Mouse (Mus musculus) liver, postnatal 0 days (tissue): ENCODE measurements around the gene Eif3b. TPM values are rescaled to one million over a fixed set of nuclear protein-coding genes. Genes with fewer than 3 reads are reported as not detected.
"Not testable (repeated sequence)": the region's sequence is repeated elsewhere in the genome, so short reads cannot be mapped to it uniquely, and the experiment has no call there.

Experiments
- ATAC-seq: fragments of 200-750 bp; cut with Nextera tagmentation; 2 replicates; pipeline ENCODE4 v1.8.0; 2017; ENCODE audit warnings: mild to moderate bottlenecking, moderate library complexity
- DNase-seq: peaks from one replicate; pipeline ENCODE4 v3.0.0-alpha.2; 2016
- H3K27ac ChIP-seq: fragments of 300-500 bp; sonication (generic); 2 replicates; pipeline ENCODE4 v1.5.1; 2014; ENCODE audit warnings: antibody characterized with exemption, moderate library complexity, mild to moderate bottlenecking, low read depth
- H3K27me3 ChIP-seq: fragments of 300-500 bp; sonication (generic); 2 replicates; pipeline ENCODE4 v1.6.1; 2014; ENCODE audit warnings: low read length, control low read depth, mixed read lengths; ENCODE audit not compliant: insufficient read depth
- H3K36me3 ChIP-seq: fragments of 300-500 bp; sonication (generic); replicated peaks from 2 replicates; pipeline ENCODE4 v1.6.1; 2014; ENCODE audit warnings: mild to moderate bottlenecking, control low read depth, low read length, moderate library complexity, mixed read lengths; ENCODE audit not compliant: insufficient read depth
- H3K4me1 ChIP-seq: fragments of 300-500 bp; sonication (generic); 2 replicates; pipeline ENCODE4 v1.6.1; 2014; ENCODE audit warnings: antibody characterized with exemption, mild to moderate bottlenecking, control low read depth; ENCODE audit not compliant: insufficient read depth
- H3K4me2 ChIP-seq: fragments of 300-500 bp; sonication (generic); 2 replicates; pipeline ENCODE4 v1.6.1; 2014; ENCODE audit warnings: low read depth, mild to moderate bottlenecking, low read length, moderate library complexity, mixed read lengths
- H3K4me3 ChIP-seq: fragments of 300-500 bp; sonication (generic); 2 replicates; pipeline ENCODE4 v1.5.1; 2014; ENCODE audit warnings: low read depth, low read length
- H3K9ac ChIP-seq: fragments of 300-500 bp; sonication (generic); replicated peaks from 2 replicates; pipeline ENCODE4 v1.6.1; 2014; ENCODE audit warnings: mild to moderate bottlenecking, moderate library complexity
- H3K9me3 ChIP-seq: fragments of 300-500 bp; sonication (generic); 2 replicates; pipeline ENCODE4 v1.6.1; 2016; ENCODE audit warnings: mild to moderate bottlenecking, control low read depth, low read length, mixed read lengths
- CTCF ChIP-seq: sonication (generic); IDR thresholded peaks from 2 replicates; pipeline ENCODE4 v1.5.1; 2016; ENCODE audit warnings: antibody characterized with exemption, low read depth
- EP300 ChIP-seq: IDR thresholded peaks from 2 replicates; pipeline ENCODE4 v1.6.1; 2016; ENCODE audit warnings: antibody characterized with exemption, low read depth, mild to moderate bottlenecking
- WGBS: fragments of 180-500 bp; shearing (Covaris S2); extraction: QIAGEN DNeasy Blood & Tissue Kit; methylation state at CpG from one replicate; pipeline ENCODE4 v1.1.7; 2014; ENCODE audit not compliant: insufficient replicate concordance; 5-methylcytosine and 5-hydroxymethylcytosine counted together
- polyA plus RNA-seq: library from polyadenylated mRNA; unstranded; fragments of >200 nt; fragmentation: Nextera tagmentation; extraction: Ambion mirVana; gene quantifications from 2 replicates; pipeline ENCODE4 v1.2.1, GENCODE M21; 2015

Gene Eif3b
- polyA plus RNA-seq, 1 experiment from 2014 or later, result 35.5 TPM

DNA sequence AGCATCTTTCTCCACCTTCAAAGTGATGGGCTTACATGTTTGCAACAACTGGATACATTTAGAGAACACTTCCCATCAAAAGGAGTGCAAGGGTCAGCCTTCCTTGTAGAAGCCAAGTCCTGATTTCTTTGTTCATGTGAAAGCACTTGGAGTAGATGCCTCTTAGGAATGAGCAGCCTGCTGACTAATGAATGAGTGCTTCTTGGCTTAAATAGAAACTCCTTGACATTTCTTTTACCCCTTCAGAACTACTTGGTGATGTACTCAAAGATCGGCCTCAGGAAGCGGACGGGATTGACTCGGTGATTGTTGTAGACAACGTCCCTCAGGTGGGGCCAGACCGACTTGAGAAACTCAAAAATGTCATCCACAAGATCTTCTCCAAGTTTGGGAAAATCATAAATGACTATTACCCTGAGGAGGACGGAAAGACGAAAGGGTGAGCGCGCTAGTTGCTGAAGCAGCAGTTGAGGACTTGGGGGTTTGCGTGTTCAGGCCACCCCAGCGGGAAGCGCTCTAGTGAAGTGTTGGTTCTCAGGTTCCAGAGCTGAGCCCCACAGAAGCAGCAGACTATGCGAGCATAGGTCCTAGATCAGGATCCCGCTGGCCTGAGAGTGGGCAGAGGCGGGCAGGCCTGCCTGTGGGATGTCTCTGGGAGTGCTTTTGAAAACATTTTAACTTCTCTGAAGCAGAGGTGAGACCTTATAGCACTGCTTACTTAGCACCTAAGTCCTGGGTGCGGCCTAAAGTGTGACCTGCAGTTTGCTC is 6.1 kb downstream of the Eif3b start:
- Histone ChIP-seq H3K36me3 (peaks cover 48% of the 10 kb centered on the region), H3K4me3 (no peak overlapping the region), H3K27ac (no peak overlapping the region), H3K9me3 (no peaks in the 10 kb centered on the region), H3K4me2 (no peak overlapping the region), H3K4me1 (peaks cover 14% of the 10 kb centered on the region), H3K27me3 (no peaks in the 10 kb centered on the region), H3K9ac (no peak overlapping the region)
- 92% methylated on average over 17 of the region's 17 CpGs for WGBS
- no peak for TF ChIP-seq EP300
- no peak for TF ChIP-seq CTCF
- DNase-seq, result no peak
- ATAC-seq, result no peak

DNA sequence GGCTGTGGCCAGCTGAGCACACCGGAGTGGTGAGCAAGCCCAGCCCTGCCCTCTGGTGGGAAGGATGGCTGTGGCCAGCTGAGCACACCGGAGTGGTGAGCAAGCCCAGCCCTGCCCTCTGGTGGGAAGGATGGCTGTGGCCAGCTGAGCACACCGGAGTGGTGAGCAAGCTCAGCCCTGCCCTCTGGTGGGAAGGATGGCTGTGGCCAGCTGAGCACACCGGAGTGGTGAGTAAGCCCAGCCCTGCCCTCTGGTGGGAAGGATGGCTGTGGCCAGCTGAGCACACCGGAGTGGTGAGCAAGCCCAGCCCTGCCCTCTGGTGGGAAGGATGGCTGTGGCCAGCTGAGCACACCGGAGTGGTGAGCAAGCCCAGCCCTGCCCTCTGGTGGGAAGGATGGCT is 20.0 kb downstream of the Eif3b start:
- H3K27me3 ChIP-seq, H3K4me1 ChIP-seq, H3K9me3 ChIP-seq, ATAC-seq, H3K4me2 ChIP-seq, H3K27ac ChIP-seq, H3K4me3 ChIP-seq, H3K9ac ChIP-seq: not testable (repeated sequence)
- WGBS, result 50% methylated on average over 1 of the region's 6 CpGs
- peak; percentile 64 for TF ChIP-seq CTCF
- peaks cover 78% of the 10 kb centered on the region for H3K36me3 ChIP-seq
- peak; percentile 38 for DNase-seq

DNA sequence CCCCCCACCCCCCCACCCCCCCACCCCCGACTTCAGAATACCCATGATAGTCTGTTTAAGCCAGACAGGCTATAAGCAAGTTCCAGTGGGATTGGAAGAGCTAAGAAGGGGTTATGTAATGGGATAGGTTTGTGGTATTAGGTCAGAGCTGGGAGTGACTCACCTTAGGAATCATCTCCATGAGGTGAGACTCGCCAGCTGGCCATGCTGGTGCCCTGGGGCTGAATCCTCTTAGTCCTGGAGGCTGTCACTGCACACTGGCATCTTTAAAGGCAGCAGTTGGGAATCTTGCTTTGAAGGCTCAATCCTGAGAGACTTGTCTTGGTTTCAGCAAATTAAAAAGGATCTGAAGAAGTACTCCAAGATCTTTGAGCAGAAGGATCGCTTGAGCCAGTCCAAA is 22.3 kb downstream of the Eif3b start:
- no peak overlapping the region for H3K27ac ChIP-seq
- no peak overlapping the region for H3K9ac ChIP-seq
- TF ChIP-seq EP300 (no peak), CTCF (no peak)
- no peak for ATAC-seq
- H3K9me3 ChIP-seq, result no peaks in the 10 kb centered on the region
- no peaks in the 10 kb centered on the region for H3K27me3 ChIP-seq
- H3K4me1 ChIP-seq, result no peaks in the 10 kb centered on the region
- H3K36me3 ChIP-seq, result peaks cover 71% of the 10 kb centered on the region
- DNase-seq, result no peak
- WGBS, result 92% methylated on average over 3 of the region's 3 CpGs
- H3K4me2 ChIP-seq, result no peak overlapping the region
- H3K4me3 ChIP-seq, result no peak overlapping the region

GRCm38 (mm10) chr5:140444012-140444411 is 24.9 kb downstream of the Eif3b start:
- no peaks in the 10 kb centered on the region for H3K27me3 ChIP-seq
- H3K27ac ChIP-seq, result no peak overlapping the region
- no peak overlapping the region for H3K4me2 ChIP-seq
- no peak for DNase-seq
- no peaks in the 10 kb centered on the region for H3K4me1 ChIP-seq
- TF ChIP-seq CTCF (no peak), EP300 (no peak)
- H3K36me3 ChIP-seq, result peaks cover 50% of the 10 kb centered on the region
- no peak for ATAC-seq
- H3K4me3 ChIP-seq, result no peak overlapping the region
- 80% methylated on average over 4 of the region's 4 CpGs for WGBS
- no peaks in the 10 kb centered on the region for H3K9me3 ChIP-seq
- H3K9ac ChIP-seq, result no peak overlapping the region

DNA sequence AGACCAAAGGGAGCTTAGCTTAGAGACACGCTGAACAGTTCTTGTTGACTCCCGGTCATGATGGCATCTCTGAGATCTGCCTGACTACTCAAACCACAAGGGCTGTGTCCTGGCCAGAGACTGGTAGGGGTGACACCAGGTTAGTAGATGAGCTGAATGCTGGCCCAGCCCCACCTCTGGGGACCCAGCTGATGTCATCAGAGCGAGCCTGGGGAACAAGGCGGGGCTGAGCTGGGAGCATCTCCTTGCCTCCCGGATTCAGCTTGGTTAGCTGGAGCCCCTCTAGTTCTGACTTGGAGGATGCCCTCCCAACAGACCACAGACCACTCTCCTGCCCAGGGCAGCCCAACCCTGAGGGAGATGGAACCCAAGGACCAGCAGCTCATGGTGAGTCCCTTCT is 26.2 kb downstream of the Eif3b start, which contains the start of gene Gm4869:
Gene Gm4869 (plus strand): TSS at position 301 of the 400 bp plus-strand sequence.
- Histone ChIP-seq H3K36me3 (peaks cover 41% of the 10 kb centered on the region), H3K4me3 (no peak within 1 kb of the TSS), H3K9me3 (no peaks in the 10 kb centered on the region), H3K4me1 (no peaks in the 10 kb centered on the region), H3K9ac (no peak within 1 kb of the TSS), H3K4me2 (no peak within 1 kb of the TSS), H3K27me3 (no peaks in the 10 kb centered on the region), H3K27ac (no peak within 1 kb of the TSS)
- TF ChIP-seq CTCF (no peak), EP300 (no peak)
- DNase-seq (no peak), ATAC-seq (no peak)
- WGBS, result 74% methylated on average over 5 of the region's 5 CpGs

DNA sequence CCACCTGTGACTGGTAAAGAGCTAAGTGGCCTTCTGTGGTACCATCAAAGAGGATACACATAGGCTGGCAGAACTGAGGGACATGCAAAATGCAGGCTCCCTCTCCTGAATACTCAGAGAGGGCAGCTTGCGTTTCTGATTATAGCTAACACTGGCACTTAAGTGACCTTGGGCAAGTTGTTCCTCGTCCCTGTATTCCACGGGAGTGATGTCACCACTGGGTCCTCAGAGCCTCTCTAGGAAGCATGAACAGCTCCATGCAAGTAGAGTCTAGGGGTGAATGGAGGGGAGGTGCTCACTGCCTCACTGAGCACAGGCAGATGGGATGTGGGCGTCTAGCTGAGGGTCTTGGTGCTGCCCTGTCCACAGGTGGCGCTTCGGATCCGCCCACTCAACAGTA is 26.9 kb downstream of the Eif3b start:
- no peak for DNase-seq
- no peak for ATAC-seq
- TF ChIP-seq CTCF (no peak), EP300 (no peak)
- WGBS, result 73% methylated on average over 7 of the region's 7 CpGs
- no peak overlapping the region for H3K9ac ChIP-seq
- H3K4me2 ChIP-seq, result no peak overlapping the region
- H3K4me3 ChIP-seq, result no peak overlapping the region
- H3K36me3 ChIP-seq, result peaks cover 34% of the 10 kb centered on the region
- H3K9me3 ChIP-seq, result no peaks in the 10 kb centered on the region
- no peaks in the 10 kb centered on the region for H3K27me3 ChIP-seq
- H3K4me1 ChIP-seq, result no peaks in the 10 kb centered on the region
- H3K27ac ChIP-seq, result no peak overlapping the region
